Mouse (Mus musculus) gastrocnemius, postnatal 14 days (tissue): Measurements from ENCODE around the gene Lmbrd1. TPM values are rescaled to one million over a fixed set of nuclear protein-coding genes. Genes with fewer than 3 reads are reported as not detected.
"Not testable (repeated sequence)": the region's sequence is repeated elsewhere in the genome, so short reads cannot be mapped to it uniquely, and the experiment has no call there.

ENCODE experiments used
- DNase-seq: peaks from one replicate; pipeline ENCODE4 v3.0.0; 2021; ENCODE audit warnings: mixed read lengths
- intact Hi-C: fragments of 180-260 bp; cut with DNase I; formaldehyde crosslinking; loops from one replicate; pipeline ENCODE4 v1.15.1; 2025; ENCODE audit warnings: low total_unique reads
- long read RNA-seq, 2 experiments: library from polyadenylated mRNA; stranded (forward); transcript quantifications; one replicate each; pipeline ENCODE4 v2.0.0; 2021
- total RNA-seq, 2 experiments: library from RNA; stranded (reverse); gene quantifications; 2 replicates each; pipeline ENCODE4 v1.2.3; 2021

Gene Lmbrd1
- total RNA-seq: 10 to 100 TPM; 30.5 to 31.1 TPM
- long read RNA-seq, experiment 1, full-length matches to known transcripts: 36 of 37 reads
- long read RNA-seq, experiment 1, partial matches to known transcripts: 1 of 37 reads
- long read RNA-seq, experiment 1, other reads (novel, unspliced or antisense): 0 of 37 reads
- long read RNA-seq, experiment 2, full-length matches to known transcripts: 50 of 59 reads
- long read RNA-seq, experiment 2, partial matches to known transcripts: 1 of 59 reads
- long read RNA-seq, experiment 2, other reads (novel, unspliced or antisense): 8 of 59 reads

GRCm38 (mm10) chr1:24678205-24678917 lies at the start of gene Lmbrd1:
TSS of gene Lmbrd1 (plus strand) at chr1:24678630.
- peak; percentile 90 for DNase-seq
- intact Hi-C loops: no loop called here

- intact Hi-C loops: no loop called here
- peak; percentile 5 for DNase-seq
Observed at GRCm38 (mm10) chr1:24633553-24634132, 44.8 kb upstream of the Lmbrd1 start.

- DNase-seq: no peak
- intact Hi-C loops: no loop called here
Observed at GRCm38 (mm10) chr1:24650100-24650499, 28.3 kb upstream of the Lmbrd1 start.

- intact Hi-C loops: no loop called here
- no peak for DNase-seq
Observed at GRCm38 (mm10) chr1:24659914-24660313, 18.5 kb upstream of the Lmbrd1 start.

- intact Hi-C loops, DNase-seq: not testable (repeated sequence)
Observed at GRCm38 (mm10) chr1:24660662-24661061, 17.8 kb upstream of the Lmbrd1 start.

- intact Hi-C loops: no loop called here
- DNase-seq: no peak
Observed at GRCm38 (mm10) chr1:24661551-24661950, 16.9 kb upstream of the Lmbrd1 start.

- intact Hi-C loops: no loop called here
- no peak for DNase-seq
Observed at GRCm38 (mm10) chr1:24664158-24664557, 14.3 kb upstream of the Lmbrd1 start.

- no peak for DNase-seq
- intact Hi-C loops: no loop called here
Observed at GRCm38 (mm10) chr1:24673231-24673630, 5.2 kb upstream of the Lmbrd1 start.

GRCm38 (mm10) chr1:24677706-24678105 lies 724 bp upstream of the Lmbrd1 start:
- intact Hi-C loops: no loop called here
- no peak for DNase-seq

- intact Hi-C loops: no loop called here
- no peak for DNase-seq
Observed at GRCm38 (mm10) chr1:24679071-24679470, 641 bp downstream of the Lmbrd1 start.

GRCm38 (mm10) chr1:24680991-24681390 lies 2.6 kb downstream of the Lmbrd1 start:
- intact Hi-C loops: no loop called here
- no peak for DNase-seq

GRCm38 (mm10) chr1:24681946-24682345 lies 3.5 kb downstream of the Lmbrd1 start:
- intact Hi-C loops: no loop called here
- DNase-seq: no peak

- DNase-seq: no peak
- intact Hi-C loops: no loop called here
Observed at GRCm38 (mm10) chr1:24683947-24684346, 5.5 kb downstream of the Lmbrd1 start.

- DNase-seq: no peak
- intact Hi-C loops: no loop called here
Observed at GRCm38 (mm10) chr1:24685606-24686005, 7.2 kb downstream of the Lmbrd1 start.

GRCm38 (mm10) chr1:24686235-24687021 lies 8.0 kb downstream of the Lmbrd1 start:
- no peak for DNase-seq
- intact Hi-C loops: no loop called here

- no peak for DNase-seq
- intact Hi-C loops: no loop called here
Observed at GRCm38 (mm10) chr1:24697677-24698076, 19.2 kb downstream of the Lmbrd1 start.

- no peak for DNase-seq
- intact Hi-C loops: no loop called here
Observed at GRCm38 (mm10) chr1:24698146-24698880, 19.9 kb downstream of the Lmbrd1 start.

- peak; percentile 21 for DNase-seq
- intact Hi-C loops: no loop called here
Observed at GRCm38 (mm10) chr1:24699320-24699719, 20.9 kb downstream of the Lmbrd1 start.

- intact Hi-C loops: no loop called here
- no peak for DNase-seq
Observed at GRCm38 (mm10) chr1:24700241-24700640, 21.8 kb downstream of the Lmbrd1 start.
